Mouse (Mus musculus) heart, postnatal 36 days (tissue): Measurements from ENCODE around the gene Dpm2. TPM values are rescaled to one million over a fixed set of nuclear protein-coding genes. Genes with fewer than 3 reads are reported as not detected.

Experiments
- DNase-seq, 2 experiments: peaks; one replicate each; pipeline ENCODE4 v3.0.0; 2021 to 2022
- intact Hi-C: fragments of 180-260 bp; cut with DNase I; formaldehyde crosslinking; loops from one replicate; pipeline ENCODE4 v1.15.1; 2025
- total RNA-seq, 2 experiments: library from RNA; stranded (reverse); gene quantifications; 2 replicates each; pipeline ENCODE4 v1.2.3; 2021

Dpm2 gene
- total RNA-seq: 10 to 100 TPM; 17.9 to 21.3 TPM

DNA sequence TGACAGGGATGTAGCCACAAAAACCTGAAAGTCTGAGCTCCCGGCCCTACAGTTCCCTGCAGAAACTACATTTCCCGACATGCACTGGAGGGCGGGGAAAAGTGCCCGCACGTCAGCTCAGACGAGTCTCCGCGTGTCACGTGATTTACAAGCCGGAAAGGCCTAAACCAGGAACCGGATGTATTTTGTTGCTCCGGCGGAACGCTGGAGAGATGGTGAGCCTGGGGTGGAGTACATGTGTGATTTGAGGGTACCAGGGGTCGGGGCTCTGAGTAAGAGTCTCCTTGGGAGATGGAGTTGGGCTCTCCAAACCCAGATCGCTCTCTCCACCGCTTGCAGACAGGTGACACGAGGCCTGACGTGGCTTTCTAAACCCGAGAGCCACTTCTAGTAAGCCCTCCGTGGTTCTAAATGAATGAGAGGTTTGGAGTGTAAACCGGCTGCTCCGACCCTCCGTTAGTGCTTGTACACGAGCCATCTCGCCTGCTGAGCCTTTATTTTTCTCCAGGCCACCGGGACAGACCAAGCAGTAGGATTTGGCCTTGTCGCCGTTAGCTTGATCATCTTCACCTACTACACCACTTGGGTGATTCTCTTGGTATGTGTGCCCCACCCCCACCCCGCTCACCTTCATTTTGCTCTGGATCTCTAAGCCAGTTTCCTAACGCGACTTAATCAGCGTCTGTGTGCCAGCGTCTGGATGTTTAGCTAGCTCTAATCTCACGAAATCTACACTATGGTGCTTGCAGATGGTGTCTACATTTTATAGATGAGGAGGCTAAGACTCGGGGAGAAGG, at the start of gene Dpm2:
Gene Dpm2 (plus strand): TSS at position 161 of the 797 bp plus-strand sequence.
- DNase-seq: peak; percentile 85 to 88
- intact Hi-C loops: no loop called here

GRCm38 (mm10) chr2:32524536-32525031, 46.1 kb upstream of the Dpm2 start:
- intact Hi-C loops: no loop called here
- no peak for DNase-seq

GRCm38 (mm10) chr2:32525816-32526215, 44.8 kb upstream of the Dpm2 start:
- intact Hi-C loops: no loop called here
- DNase-seq: no peak

DNA sequence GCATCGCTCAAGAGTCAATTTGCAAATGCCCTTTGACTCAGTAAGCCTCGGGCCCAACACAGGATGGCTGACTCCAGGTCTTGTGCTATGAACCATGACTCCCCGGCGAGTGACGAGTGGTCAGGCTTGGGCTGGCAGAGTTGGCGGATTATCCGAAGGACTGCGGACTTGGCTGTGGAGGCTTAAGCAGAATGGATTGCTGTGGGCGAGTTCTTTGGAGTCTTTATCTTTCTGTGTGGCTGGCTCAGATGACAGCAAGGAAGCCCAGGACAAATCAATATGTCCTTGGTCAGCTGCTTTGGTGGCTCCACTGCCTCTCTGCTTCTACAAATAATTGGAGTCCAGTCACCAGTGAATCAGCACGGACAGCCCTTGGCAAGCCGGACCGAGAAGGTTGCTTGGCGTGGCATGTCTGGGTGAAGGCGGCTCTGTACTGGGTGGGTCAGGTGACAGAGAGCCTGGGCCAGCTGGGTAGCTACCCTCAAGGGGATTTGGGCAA, 43.1 kb upstream of the Dpm2 start:
- DNase-seq: no peak

DNA sequence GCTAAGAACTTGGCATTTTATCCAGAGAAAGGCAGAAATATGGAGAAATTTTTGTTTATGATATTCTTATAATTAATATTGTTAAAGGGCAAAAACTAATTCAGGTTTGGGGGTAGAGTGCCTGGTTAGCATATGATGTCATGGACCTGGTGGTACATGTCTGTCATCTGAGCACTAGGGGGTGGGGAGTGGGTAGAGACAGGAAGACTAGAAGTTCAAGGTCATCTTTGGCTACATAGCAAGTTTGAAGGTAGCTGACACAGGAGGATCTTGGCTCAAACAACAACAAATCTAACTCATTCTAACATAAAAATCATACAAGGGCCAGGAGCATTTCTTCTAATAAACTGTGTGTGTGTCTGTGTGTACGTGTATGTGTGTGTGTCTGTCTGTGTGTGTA, 42.3 kb upstream of the Dpm2 start:
- intact Hi-C loops: no loop called here
- no peak for DNase-seq

More for the DNA sequence above, 43.1 kb upstream of the Dpm2 start:
- intact Hi-C loops: no loop called here

DNA sequence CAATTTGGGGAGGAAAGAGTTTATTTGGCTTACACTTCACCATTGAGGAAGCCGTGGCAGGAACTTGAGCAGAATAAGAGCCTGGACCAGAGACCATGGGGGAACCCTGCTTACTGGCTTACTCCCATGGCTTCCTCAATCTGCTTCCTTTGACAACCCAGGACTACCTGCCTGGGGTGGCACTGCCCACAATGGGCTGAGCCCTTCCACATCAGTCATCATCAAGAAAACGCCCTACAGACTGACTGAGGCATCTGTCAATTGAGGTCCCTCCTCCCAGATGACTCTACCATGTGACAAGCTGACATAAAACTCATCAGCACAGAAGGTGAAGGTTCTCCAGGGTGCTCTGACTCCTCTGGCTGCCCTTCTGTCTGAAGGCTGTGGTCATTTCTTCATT, 40.2 kb upstream of the Dpm2 start:
- intact Hi-C loops: no loop called here

DNA sequence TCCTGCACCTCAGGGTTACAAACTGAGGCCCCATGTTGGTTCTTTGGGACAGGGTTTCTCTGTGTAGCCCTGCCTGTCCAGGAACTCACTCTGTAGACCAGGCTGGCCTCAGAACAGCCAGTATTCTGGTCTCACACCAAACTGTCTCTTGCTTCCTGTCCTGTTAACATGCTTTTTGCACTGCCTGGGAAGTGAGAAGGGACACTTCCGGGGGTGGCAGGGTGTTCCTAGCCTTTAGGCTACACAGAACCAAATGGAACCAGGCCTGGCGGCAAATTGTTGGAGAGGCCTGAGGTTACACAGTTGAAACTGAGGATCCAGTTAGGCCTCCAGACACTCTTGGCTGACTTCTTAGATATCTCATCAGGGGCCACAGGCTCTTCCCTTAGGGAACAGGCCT, 37.5 kb upstream of the Dpm2 start:
- DNase-seq: no peak
- intact Hi-C loops: no loop called here

More for the DNA sequence above, 40.2 kb upstream of the Dpm2 start:
- DNase-seq: no peak

GRCm38 (mm10) chr2:32534061-32534732, 36.5 kb upstream of the Dpm2 start:
- DNase-seq: peak; percentile 52 to 57
- intact Hi-C loops: loop anchor here (2.0 kb wide), 2 partner anchors 23 to 47 kb away; no protein-coding TSS in a partner anchor

GRCm38 (mm10) chr2:32534733-32535471, 35.8 kb upstream of the Dpm2 start, which contains the start of gene Fam102a:
TSS of gene Fam102a (plus strand) at chr2:32535332.
- intact Hi-C loops: loop anchor here (2.0 kb wide), 2 partner anchors 24 to 48 kb away; no protein-coding TSS in a partner anchor
- DNase-seq: peak; percentile 98

DNA sequence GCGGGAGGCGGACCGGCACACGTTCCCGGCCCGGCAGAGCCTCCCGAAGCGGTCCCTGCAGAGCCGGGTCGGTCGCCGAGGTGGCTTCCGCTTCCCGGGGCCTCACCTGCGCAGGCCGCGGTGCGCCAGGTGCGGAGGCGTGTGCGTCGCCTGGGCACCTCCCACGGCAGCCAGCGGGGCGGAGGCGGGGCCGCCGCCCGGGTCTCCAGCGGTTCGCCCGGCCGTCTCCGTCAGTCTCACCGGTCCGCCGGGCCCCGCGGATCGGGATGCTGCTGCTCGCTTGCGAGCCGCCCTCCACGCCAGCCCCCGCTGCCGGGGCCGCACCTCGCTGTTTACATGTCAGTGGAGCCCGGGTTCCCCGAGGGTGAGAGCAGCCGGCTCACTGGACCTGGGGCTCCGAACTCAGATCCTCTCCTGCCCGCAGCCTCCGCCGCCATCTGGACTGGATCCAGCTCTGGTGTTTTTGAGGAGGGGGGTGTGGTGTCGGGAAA, 35.1 kb upstream of the Dpm2 start:
- DNase-seq: peak in 1 of 2 experiments; percentile 49
- intact Hi-C loops: loop anchor here (2.0 kb wide), 2 partner anchors 25 to 49 kb away; no protein-coding TSS in a partner anchor

DNA sequence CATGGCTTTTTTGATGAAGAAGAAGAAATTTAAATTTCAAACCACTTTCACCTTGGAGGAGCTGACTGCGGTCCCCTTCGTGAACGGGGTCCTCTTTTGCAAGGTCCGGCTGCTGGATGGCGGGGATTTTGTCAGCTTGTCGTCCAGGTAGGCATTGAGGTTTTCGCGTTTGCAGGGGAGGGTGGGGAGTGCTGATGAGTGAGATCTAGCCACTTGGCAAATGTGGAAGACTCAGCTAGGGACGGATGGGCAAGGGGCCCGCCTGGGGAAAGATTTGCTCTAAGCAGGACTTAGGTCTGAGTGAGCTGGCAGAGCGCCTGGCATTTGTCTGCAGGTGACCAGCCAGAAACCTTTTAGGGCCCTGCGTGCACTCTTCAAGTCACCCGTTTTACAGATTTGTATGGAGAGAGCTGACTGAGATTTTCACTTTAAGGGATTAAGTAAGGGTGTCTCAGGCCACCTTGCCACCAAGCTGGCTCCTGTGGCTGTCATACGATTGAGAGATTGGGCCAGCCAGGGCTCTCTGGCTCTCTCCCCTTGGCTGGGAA, 34.5 kb upstream of the Dpm2 start:
- DNase-seq: peak in 1 of 2 experiments; percentile 43
- intact Hi-C loops: loop anchor here (2.0 kb wide), 1 partner anchor 31 kb away; no protein-coding TSS in a partner anchor

GRCm38 (mm10) chr2:32536634-32537359, 33.9 kb upstream of the Dpm2 start:
- intact Hi-C loops: loop anchor here (2.0 kb wide), 1 partner anchor 30 kb away; no protein-coding TSS in a partner anchor
- DNase-seq: peak; percentile 44 to 63

GRCm38 (mm10) chr2:32537360-32537905, 33.2 kb upstream of the Dpm2 start:
- intact Hi-C loops: loop anchor here (2.0 kb wide), 1 partner anchor 29 kb away; no protein-coding TSS in a partner anchor
- DNase-seq: no peak

DNA sequence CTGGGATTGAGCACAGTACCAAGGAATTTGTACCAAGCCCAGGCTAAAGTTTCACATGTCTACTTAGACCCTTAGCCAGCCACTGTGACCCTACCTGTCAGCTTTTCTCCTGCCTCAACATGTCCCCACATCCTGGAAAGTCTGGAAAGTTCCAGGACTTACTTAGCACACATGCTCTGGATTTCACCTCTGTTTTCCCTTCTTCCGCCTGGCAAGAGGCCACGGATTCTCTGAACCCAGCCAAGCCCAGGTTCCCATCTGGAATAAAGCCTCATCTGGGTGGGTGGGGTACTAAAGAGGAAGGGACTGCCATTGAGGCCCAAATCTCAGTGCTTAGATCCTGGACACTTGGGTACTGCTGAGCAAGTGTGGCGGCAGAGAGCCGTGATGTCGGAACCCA, 32.7 kb upstream of the Dpm2 start:
- peak; percentile 40 to 41 for DNase-seq
- intact Hi-C loops: loop anchor here (2.0 kb wide), 1 partner anchor 29 kb away; no protein-coding TSS in a partner anchor

GRCm38 (mm10) chr2:32538461-32538860, 32.2 kb upstream of the Dpm2 start:
- intact Hi-C loops: no loop called here
- DNase-seq: no peak

GRCm38 (mm10) chr2:32539452-32539981, 31.1 kb upstream of the Dpm2 start:
- no peak for DNase-seq
- intact Hi-C loops: no loop called here

DNA sequence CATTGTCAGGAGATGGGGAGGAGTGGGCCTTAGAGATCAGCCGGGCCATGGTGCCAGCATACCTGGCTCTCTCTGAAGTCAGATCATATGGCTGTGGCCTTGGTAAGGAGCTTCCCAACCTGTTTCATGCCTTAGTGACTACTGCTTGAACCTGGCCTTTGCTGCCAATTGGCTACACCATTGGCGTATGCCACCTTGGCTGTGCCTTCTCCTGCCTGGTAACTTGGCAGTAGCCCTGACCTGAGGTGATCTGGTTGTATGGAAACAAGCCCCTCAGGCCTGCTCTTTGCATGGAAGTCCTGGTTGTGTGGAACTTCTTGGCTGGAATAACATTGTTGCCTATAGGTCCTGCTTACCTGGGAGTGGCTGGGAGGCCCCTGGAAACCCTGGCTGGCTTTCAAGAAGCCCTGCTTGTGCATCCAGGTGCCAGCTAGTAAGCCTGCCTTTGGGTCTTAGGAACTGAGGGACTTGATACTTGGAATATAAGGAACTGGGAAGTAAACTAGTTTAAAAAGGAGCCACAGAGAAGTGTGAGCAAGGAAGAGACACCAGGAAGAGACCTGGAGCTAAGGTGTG, 29.2 kb upstream of the Dpm2 start:
- intact Hi-C loops: no loop called here
- no peak for DNase-seq

DNA sequence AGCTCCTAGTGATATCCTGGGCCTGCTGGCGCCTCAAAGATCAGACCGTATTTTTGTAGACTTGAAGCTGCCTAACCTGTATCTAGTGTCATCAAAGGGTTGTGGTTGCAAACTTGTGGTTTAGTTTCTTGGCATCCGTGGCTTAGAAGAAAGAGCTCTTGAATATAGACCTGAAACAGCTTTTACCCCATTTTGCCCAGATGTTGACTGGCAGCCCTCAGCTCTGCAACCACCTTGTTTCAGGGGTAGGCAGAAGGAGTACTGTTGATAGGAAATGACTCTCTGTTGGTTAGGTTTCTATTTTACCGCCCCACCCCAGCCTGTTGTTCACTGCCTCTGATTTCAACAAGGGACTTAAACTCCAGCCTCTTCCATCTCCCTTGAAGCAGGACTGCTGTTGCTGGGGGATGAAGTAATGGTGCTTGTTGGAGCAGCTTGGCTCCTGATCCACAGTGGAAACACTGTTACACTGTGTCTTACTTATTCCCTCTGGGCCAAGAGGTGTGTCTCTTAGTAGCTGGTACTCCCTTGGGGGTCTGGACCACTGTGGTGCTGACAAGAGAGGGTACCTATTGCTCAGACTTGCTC, 28.6 kb upstream of the Dpm2 start:
- no peak for DNase-seq
- intact Hi-C loops: no loop called here
